Mouse (Mus musculus) myocyte (in vitro differentiated cells): Measurements from ENCODE around the gene Trnau1ap.

ENCODE experiments used
- CEBPB ChIP-seq: IDR thresholded peaks from 2 replicates; pipeline ENCODE4 v1.6.1; 2011; ENCODE audit warnings: mild to moderate bottlenecking, moderate library complexity; ENCODE audit not compliant: poor library complexity, insufficient read depth, severe bottlenecking
- E2F4 ChIP-seq: IDR thresholded peaks from one replicate; pipeline ENCODE4 v1.6.1; 2011; ENCODE audit warnings: mild to moderate bottlenecking, control low read depth, moderate library complexity; ENCODE audit not compliant: insufficient read depth
- MAX ChIP-seq: IDR thresholded peaks from one replicate; pipeline ENCODE4 v1.6.1; 2011; ENCODE audit warnings: low read depth, mild to moderate bottlenecking, control low read depth
- MYOG ChIP-seq, 3 experiments: IDR thresholded peaks; one replicate each; pipeline ENCODE4 v1.6.1; 2011; ENCODE audit warnings: control low read depth in 2 of 3, low read depth in 2 of 3, mild to moderate bottlenecking in 2 of 3; ENCODE audit not compliant: insufficient read length in 2 of 3, control insufficient read depth in 1 of 3, insufficient read depth in 1 of 3
- POLR2A ChIP-seq: IDR thresholded peaks from one replicate; pipeline ENCODE4 v1.6.1; 2011; ENCODE audit warnings: low read depth, mild to moderate bottlenecking, control low read depth, moderate library complexity; ENCODE audit not compliant: insufficient read length
- POLR2AphosphoS2 ChIP-seq: IDR thresholded peaks from one replicate; pipeline ENCODE4 v1.6.1; 2011; ENCODE audit warnings: low read depth, control low read depth; ENCODE audit not compliant: insufficient read length
- SRF ChIP-seq: IDR thresholded peaks from one replicate; pipeline ENCODE4 v1.6.1; 2011; ENCODE audit warnings: low read depth; ENCODE audit not compliant: control insufficient read depth, insufficient read length
- TCF12 ChIP-seq: IDR thresholded peaks from one replicate; pipeline ENCODE4 v1.6.1; 2011; ENCODE audit warnings: mild to moderate bottlenecking, control low read depth; ENCODE audit not compliant: poor library complexity, insufficient read depth, severe bottlenecking
- TCF3 ChIP-seq: IDR thresholded peaks from one replicate; pipeline ENCODE4 v1.6.1; 2011; ENCODE audit warnings: low read depth, control low read depth; ENCODE audit not compliant: insufficient read length
- USF1 ChIP-seq: IDR thresholded peaks from one replicate; pipeline ENCODE4 v1.6.1; 2011; ENCODE audit warnings: low read depth, mild to moderate bottlenecking, control low read depth, moderate library complexity

DNA sequence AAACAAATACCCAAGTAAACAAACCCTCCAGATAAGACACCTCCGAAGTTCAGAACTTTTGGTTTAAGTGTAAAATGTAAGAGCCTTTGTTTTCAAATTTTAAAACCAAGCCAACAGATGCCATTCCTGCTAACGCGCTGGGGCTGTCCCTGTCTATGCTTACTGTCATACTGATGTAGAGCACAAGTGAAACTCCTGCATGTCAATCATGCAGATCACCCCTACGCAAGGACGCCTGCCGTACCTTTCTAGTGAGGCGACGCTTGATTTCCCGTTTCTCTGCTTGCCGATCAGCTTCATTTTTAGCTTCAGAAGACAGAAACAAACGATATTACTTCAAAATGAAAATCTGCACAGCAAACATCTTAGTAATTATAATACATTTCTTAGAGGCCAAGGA is 34.1 kb upstream of the Trnau1ap start:
- no peak for TF ChIP-seq POLR2A
- TF ChIP-seq TCF3, result no peak
- TF ChIP-seq POLR2AphosphoS2, result no peak
- no peak for TF ChIP-seq MYOG (IDR thresholded peaks at IDR 0.05; ENCODE audit: control insufficient read depth in 1 of 3, insufficient read depth in 1 of 3, insufficient read length in 2 of 3, low read depth in 2 of 3)
- TF ChIP-seq TCF12, result no peak
- TF ChIP-seq SRF, result no peak
- no peak for TF ChIP-seq E2F4
- TF ChIP-seq MAX, result no peak
- TF ChIP-seq USF1, result no peak
- no peak for TF ChIP-seq CEBPB
